Mouse (Mus musculus) liver, embryonic 11.5 days (tissue): ENCODE results near the gene Pnpla7. TPM values are rescaled to one million over a fixed set of nuclear protein-coding genes. Genes with fewer than 3 reads are reported as not detected.

ENCODE experiments used
- ATAC-seq: fragments of 200-750 bp; cut with Nextera tagmentation; replicated peaks from 2 replicates; pipeline ENCODE4 v1.8.0; 2017; ENCODE audit warnings: moderate number of reproducible peaks, mild to moderate bottlenecking, moderate TSS enrichment, moderate library complexity; ENCODE audit not compliant: low FRiP score
- DNase-seq: peaks from one replicate; pipeline ENCODE4 v3.0.0-alpha.2; 2017; ENCODE audit warnings: low spot score
- H3K27ac ChIP-seq: fragments of 300-500 bp; sonication (generic); 2 replicates; pipeline ENCODE4 v1.5.1; 2014; ENCODE audit warnings: mild to moderate bottlenecking, low read depth, low read length, control low read depth
- H3K27me3 ChIP-seq: fragments of 300-500 bp; sonication (generic); replicated peaks from 2 replicates; pipeline ENCODE4 v1.6.1; 2014; ENCODE audit warnings: low read length, mixed read lengths; ENCODE audit not compliant: control insufficient read depth, insufficient read depth
- H3K36me3 ChIP-seq: fragments of 300-500 bp; sonication (generic); 2 replicates; pipeline ENCODE4 v1.6.1; 2014; ENCODE audit warnings: mild to moderate bottlenecking, low read length, moderate library complexity, mixed read lengths; ENCODE audit not compliant: control insufficient read depth, insufficient read depth
- H3K4me1 ChIP-seq: fragments of 300-500 bp; sonication (generic); replicated peaks from 2 replicates; pipeline ENCODE4 v1.6.1; 2014; ENCODE audit warnings: low read length, mixed read lengths; ENCODE audit not compliant: control insufficient read depth, insufficient read depth
- H3K4me2 ChIP-seq: fragments of 300-500 bp; sonication (generic); 2 replicates; pipeline ENCODE4 v1.6.1; 2014; ENCODE audit warnings: mild to moderate bottlenecking, control low read depth, moderate library complexity
- H3K4me3 ChIP-seq: fragments of 300-500 bp; sonication (generic); 2 replicates; pipeline ENCODE4 v1.5.1; 2014; ENCODE audit warnings: low read depth, low read length, control low read depth
- H3K9ac ChIP-seq: fragments of 300-500 bp; sonication (generic); 2 replicates; pipeline ENCODE4 v1.6.1; 2014; ENCODE audit warnings: low read depth, low read length, control low read depth
- H3K9me3 ChIP-seq: fragments of 300-500 bp; sonication (generic); 2 replicates; pipeline ENCODE4 v1.6.1; 2016; ENCODE audit warnings: low read length, inconsistent platforms, mixed read lengths; ENCODE audit not compliant: control insufficient read depth
- WGBS: fragments of 180-500 bp; shearing (Covaris S2); extraction: QIAGEN DNeasy Blood & Tissue Kit; methylation state at CpG from one replicate; pipeline ENCODE4 v1.1.7; 2014; 5-methylcytosine and 5-hydroxymethylcytosine counted together
- polyA plus RNA-seq: library from polyadenylated mRNA; unstranded; fragments of >200 nt; fragmentation: Nextera tagmentation; extraction: Ambion mirVana; gene quantifications from 2 replicates; pipeline ENCODE4 v1.2.1, GENCODE M21; 2014

Pnpla7 gene
- polyA plus RNA-seq, result 24.7 TPM in 2 replicates

- no peaks in the 10 kb centered on the region for H3K27me3 ChIP-seq
- H3K9ac ChIP-seq, result peak within 1 kb of the TSS; percentile 83
- ATAC-seq (peak; percentile 79), DNase-seq (peak; percentile 83)
- peaks cover 9% of the 10 kb centered on the region for H3K4me1 ChIP-seq
- peak within 1 kb of the TSS; percentile 99 for H3K4me2 ChIP-seq
- peak within 1 kb of the TSS; percentile 76 for H3K4me3 ChIP-seq
- peak within 1 kb of the TSS; percentile 91 for H3K27ac ChIP-seq
- under 1% methylated on average over 16 of the region's 16 CpGs for WGBS
- H3K36me3 ChIP-seq, result peaks cover 15% of the 10 kb centered on the region
- H3K9me3 ChIP-seq, result no peaks in the 10 kb centered on the region
Observed at GRCm38 (mm10) chr2:24975704-24976297, at the start of gene Pnpla7. Gene Pnpla7 (plus strand): TSS chr2:24976033.

GRCm38 (mm10) chr2:24926345-24926964 lies 49.4 kb upstream of the Pnpla7 start:
- H3K36me3 ChIP-seq, result 0 out of 2 replicates have a peak, but pooled peaks cover 2% of the 10 kb centered on the region
- H3K27ac ChIP-seq, result no peak overlapping the region
- H3K27me3 ChIP-seq, result no peaks in the 10 kb centered on the region
- H3K4me1 ChIP-seq, result no peaks in the 10 kb centered on the region
- no peaks in the 10 kb centered on the region for H3K9me3 ChIP-seq
- DNase-seq (no peak), ATAC-seq (no peak)
- no peak overlapping the region for H3K4me2 ChIP-seq
- H3K9ac ChIP-seq, result no peak overlapping the region
- H3K4me3 ChIP-seq, result no peak overlapping the region
- WGBS, result 77% methylated on average over 9 of the region's 9 CpGs

GRCm38 (mm10) chr2:24926965-24927358 lies 48.9 kb upstream of the Pnpla7 start:
- ATAC-seq, result no peak
- WGBS, result 52% methylated on average over 7 of the region's 7 CpGs
- 0 out of 2 replicates have a peak, but pooled peaks cover 2% of the 10 kb centered on the region for H3K36me3 ChIP-seq

GRCm38 (mm10) chr2:24927810-24928479 lies 47.9 kb upstream of the Pnpla7 start:
- Histone ChIP-seq H3K4me1 (no peaks in the 10 kb centered on the region), H3K9ac (no peak overlapping the region), H3K9me3 (no peaks in the 10 kb centered on the region), H3K27me3 (no peaks in the 10 kb centered on the region), H3K4me2 (no peak overlapping the region), H3K27ac (no peak overlapping the region), H3K4me3 (no peak overlapping the region), H3K36me3 (0 out of 2 replicates have a peak, but pooled peaks cover 2% of the 10 kb centered on the region)
- ATAC-seq, result no peak
- 71% methylated on average over 4 of the region's 4 CpGs for WGBS
- no peak for DNase-seq

More at GRCm38 (mm10) chr2:24926965-24927358, 48.9 kb upstream of the Pnpla7 start:
- Histone ChIP-seq H3K27me3 (no peaks in the 10 kb centered on the region), H3K4me1 (no peaks in the 10 kb centered on the region), H3K4me3 (no peak overlapping the region), H3K9ac (no peak overlapping the region), H3K9me3 (no peaks in the 10 kb centered on the region), H3K27ac (no peak overlapping the region), H3K4me2 (no peak overlapping the region)
- no peak for DNase-seq

- 70% methylated on average over 2 of the region's 2 CpGs for WGBS
- Histone ChIP-seq H3K27ac (no peak overlapping the region), H3K9me3 (no peaks in the 10 kb centered on the region), H3K4me1 (peaks cover 2% of the 10 kb centered on the region), H3K36me3 (0 out of 2 replicates have a peak, but pooled peaks cover 2% of the 10 kb centered on the region), H3K4me2 (no peak overlapping the region), H3K4me3 (no peak overlapping the region), H3K9ac (no peak overlapping the region), H3K27me3 (0 out of 2 replicates have a peak, but pooled peaks cover 3% of the 10 kb centered on the region)
- ATAC-seq (no peak), DNase-seq (no peak)
Observed at GRCm38 (mm10) chr2:24929119-24929518, 46.7 kb upstream of the Pnpla7 start.

GRCm38 (mm10) chr2:24929593-24929992 lies 46.2 kb upstream of the Pnpla7 start:
- Histone ChIP-seq H3K27ac (no peak overlapping the region), H3K4me3 (no peak overlapping the region), H3K4me2 (no peak overlapping the region), H3K27me3 (0 out of 2 replicates have a peak, but pooled peaks cover 3% of the 10 kb centered on the region), H3K9me3 (no peaks in the 10 kb centered on the region), H3K4me1 (peaks cover 6% of the 10 kb centered on the region), H3K9ac (no peak overlapping the region), H3K36me3 (0 out of 2 replicates have a peak, but pooled peaks cover 2% of the 10 kb centered on the region)
- no peak for ATAC-seq
- WGBS, result 86% methylated on average over 5 of the region's 5 CpGs
- no peak for DNase-seq

GRCm38 (mm10) chr2:24934441-24934963 lies 41.3 kb upstream of the Pnpla7 start:
- H3K27ac ChIP-seq, result peak overlapping the region; percentile 79
- 5% methylated on average over 19 of the region's 19 CpGs for WGBS
- 0 out of 2 replicates have a peak, but pooled peaks cover 3% of the 10 kb centered on the region for H3K27me3 ChIP-seq
- no peak for DNase-seq
- H3K9ac ChIP-seq, result peak overlapping the region; percentile 88
- H3K4me2 ChIP-seq, result peak overlapping the region; percentile 99
- H3K36me3 ChIP-seq, result no peaks in the 10 kb centered on the region
- ATAC-seq, result peak; percentile 71
- H3K9me3 ChIP-seq, result no peaks in the 10 kb centered on the region
- H3K4me1 ChIP-seq, result peaks cover 6% of the 10 kb centered on the region
- peak overlapping the region; percentile 83 for H3K4me3 ChIP-seq

- under 1% methylated on average over 49 of the region's 49 CpGs for WGBS
Observed at GRCm38 (mm10) chr2:24935057-24935796, 40.6 kb upstream of the Pnpla7 start, which contains the start of gene Arrdc1. Gene Arrdc1 (minus strand): TSS chr2:24935252.

More at GRCm38 (mm10) chr2:24935057-24935796, 40.6 kb upstream of the Pnpla7 start, which contains the start of gene Arrdc1:
- Histone ChIP-seq H3K4me2 (peak within 1 kb of the TSS; percentile 99), H3K36me3 (no peaks in the 10 kb centered on the region), H3K27me3 (0 out of 2 replicates have a peak, but pooled peaks cover 3% of the 10 kb centered on the region), H3K9me3 (no peaks in the 10 kb centered on the region), H3K4me1 (peaks cover 6% of the 10 kb centered on the region), H3K27ac (peak within 1 kb of the TSS; percentile 79), H3K9ac (peak within 1 kb of the TSS; percentile 88), H3K4me3 (peak within 1 kb of the TSS; percentile 83)
- DNase-seq (peak; percentile 90), ATAC-seq (peak; percentile 91)
